Comparison of ENCODE assay signal across 13 mouse cellular contexts in the genomic region with DNA sequence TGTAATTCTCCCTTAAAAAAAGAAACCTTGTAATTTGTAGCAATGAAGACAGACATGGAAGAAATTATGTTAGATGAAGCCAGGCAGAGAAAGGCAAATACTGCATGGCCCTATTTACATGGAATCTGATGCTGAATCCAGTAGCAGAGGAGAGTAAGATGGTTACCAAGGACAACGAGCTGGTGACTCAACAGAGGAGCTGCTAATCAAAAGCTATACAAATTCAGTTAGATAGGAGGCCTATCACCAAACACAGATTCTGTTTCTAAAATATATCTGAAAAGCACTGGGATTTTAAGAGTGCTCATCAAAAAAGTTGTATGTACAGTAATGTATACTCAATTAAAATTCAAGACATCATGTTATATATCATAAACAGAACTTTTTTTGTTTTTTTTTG.
"Had no signal": no experiment of that assay in that cellular context is flagged by ENCODE, and none has a peak within 500 bp of the region (broad histone marks: within the 10 kb centered on the region; RNA-seq: fewer than 3 reads in every experiment).

No protein-coding gene starts in this region.

- H3K27me3 ChIP-seq: midbrain, embryonic 13.5 days; midbrain, embryonic 15.5 days; neural tube, embryonic 12.5 days; stomach, embryonic 15.5 days had no signal

- H3K4me3 ChIP-seq: midbrain, embryonic 13.5 days; midbrain, embryonic 15.5 days; neural tube, embryonic 12.5 days; stomach, embryonic 15.5 days had no signal

- H3K4me1 ChIP-seq: midbrain, embryonic 13.5 days; midbrain, embryonic 15.5 days; neural tube, embryonic 12.5 days; stomach, embryonic 15.5 days had no signal

- DNase-seq: lung, adult 18-20 months; lung, embryonic 14.5 days; lung, postnatal 10 days; lung, postnatal 4 days; right cerebral cortex, postnatal 14 days; thymus, adult 2 months; thymus, postnatal 25 days; thymus, postnatal 4 days had no signal

- H3K27ac ChIP-seq: midbrain, embryonic 13.5 days; midbrain, embryonic 15.5 days; neural tube, embryonic 12.5 days; stomach, embryonic 15.5 days; stomach, postnatal 0 days had no signal
